Mouse (Mus musculus): ENCODE data around the gene Mov10l1. TPM values are rescaled to one million over a fixed set of nuclear protein-coding genes. Genes with fewer than 3 reads are reported as not detected.

Gene Mov10l1
- polyA plus RNA-seq, 1 experiment, result not detected

GRCm38 (mm10) chr15:89104425-89104824 is 121.7 kb downstream of the Mov10l1 start:
- no peaks in the 10 kb centered on the region for H3K4me1 ChIP-seq (ENCODE audit: control insufficient read depth, insufficient read depth, low read length)
- H3K27ac ChIP-seq (ENCODE audit: insufficient read depth, low read depth, low read length), result no peak overlapping the region
- TF ChIP-seq CTCF (IDR thresholded peaks at IDR 0.05; ENCODE audit: low read depth, low read length) (no peak), POLR2A (IDR thresholded peaks at IDR 0.05; ENCODE audit: borderline replicate concordance, low read depth, low read length) (no peak)
- H3K4me3 ChIP-seq (ENCODE audit: insufficient read depth, low read length), result no peak overlapping the region

Other genes starting within 250 kb of the Mov10l1 start
- gene Brd1, start 248.7 kb upstream of the Mov10l1 start, polyA plus RNA-seq (2012; ENCODE audit: insufficient read depth, insufficient read length, missing spikeins), result 42.1 and 44.9 TPM in 2 replicates
- 18.1 and 20.5 TPM in 2 replicates for gene Zbed4, start 231.2 kb upstream of the Mov10l1 start, polyA plus RNA-seq (2012; ENCODE audit: insufficient read depth, insufficient read length, missing spikeins)
- gene Alg12, start 163.6 kb upstream of the Mov10l1 start, polyA plus RNA-seq (2012; ENCODE audit: insufficient read depth, insufficient read length, missing spikeins), result 10.2 and 10.3 TPM in 2 replicates
- gene Creld2, start 163.3 kb upstream of the Mov10l1 start, polyA plus RNA-seq (2012; ENCODE audit: insufficient read depth, insufficient read length, missing spikeins), result 23.0 and 24.4 TPM in 2 replicates
- 9.2 and 9.9 TPM in 2 replicates for gene Pim3, start 120.7 kb upstream of the Mov10l1 start, polyA plus RNA-seq (2012; ENCODE audit: insufficient read depth, insufficient read length, missing spikeins)
- gene Ttll8, start 28.5 kb upstream of the Mov10l1 start, polyA plus RNA-seq (2012; ENCODE audit: insufficient read depth, insufficient read length, missing spikeins), result not detected in 2 replicates
- gene Mlc1, start 3.9 kb upstream of the Mov10l1 start, polyA plus RNA-seq (2012; ENCODE audit: insufficient read depth, insufficient read length, missing spikeins), result not detected in 2 replicates
- gene Panx2, start 76.8 kb downstream of the Mov10l1 start, polyA plus RNA-seq (2012; ENCODE audit: insufficient read depth, insufficient read length, missing spikeins), result not detected in 2 replicates
- gene Trabd, start 92.2 kb downstream of the Mov10l1 start, polyA plus RNA-seq (2012; ENCODE audit: insufficient read depth, insufficient read length, missing spikeins), result 27.8 and 33.0 TPM in 2 replicates
- gene Selenoo, start 106.2 kb downstream of the Mov10l1 start, polyA plus RNA-seq (2012; ENCODE audit: insufficient read depth, insufficient read length, missing spikeins), result 20.7 and 22.9 TPM in 2 replicates
- 10.4 and 15.4 TPM in 2 replicates for gene Tubgcp6, start 140.2 kb downstream of the Mov10l1 start, polyA plus RNA-seq (2012; ENCODE audit: insufficient read depth, insufficient read length, missing spikeins)
- gene Hdac10, start 145.8 kb downstream of the Mov10l1 start, polyA plus RNA-seq (2012; ENCODE audit: insufficient read depth, insufficient read length, missing spikeins), result 13.3 and 16.3 TPM in 2 replicates
- gene Mapk12, start 157.8 kb downstream of the Mov10l1 start, polyA plus RNA-seq (2012; ENCODE audit: insufficient read depth, insufficient read length, missing spikeins), result not detected in 2 replicates
- 2.2 and 2.7 TPM in 2 replicates for gene Mapk11, start 166.7 kb downstream of the Mov10l1 start, polyA plus RNA-seq (2012; ENCODE audit: insufficient read depth, insufficient read length, missing spikeins)
- gene Plxnb2, start 197.9 kb downstream of the Mov10l1 start, polyA plus RNA-seq (2012; ENCODE audit: insufficient read depth, insufficient read length, missing spikeins), result 432 and 457 TPM in 2 replicates
- 3.4 and 3.8 TPM in 2 replicates for gene Dennd6b, start 213.6 kb downstream of the Mov10l1 start, polyA plus RNA-seq (2012; ENCODE audit: insufficient read depth, insufficient read length, missing spikeins)
- 31.6 and 32.7 TPM in 2 replicates for gene Ppp6r2, start 228.6 kb downstream of the Mov10l1 start, polyA plus RNA-seq (2012; ENCODE audit: insufficient read depth, insufficient read length, missing spikeins)